Mouse (Mus musculus): ENCODE results near the gene Sfxn4. TPM values are rescaled to one million over a fixed set of nuclear protein-coding genes. Genes with fewer than 3 reads are reported as not detected.

Sfxn4 gene
- total and polyA plus RNA-seq, 2 experiments: 0.11 to 0.55 TPM

DNA sequence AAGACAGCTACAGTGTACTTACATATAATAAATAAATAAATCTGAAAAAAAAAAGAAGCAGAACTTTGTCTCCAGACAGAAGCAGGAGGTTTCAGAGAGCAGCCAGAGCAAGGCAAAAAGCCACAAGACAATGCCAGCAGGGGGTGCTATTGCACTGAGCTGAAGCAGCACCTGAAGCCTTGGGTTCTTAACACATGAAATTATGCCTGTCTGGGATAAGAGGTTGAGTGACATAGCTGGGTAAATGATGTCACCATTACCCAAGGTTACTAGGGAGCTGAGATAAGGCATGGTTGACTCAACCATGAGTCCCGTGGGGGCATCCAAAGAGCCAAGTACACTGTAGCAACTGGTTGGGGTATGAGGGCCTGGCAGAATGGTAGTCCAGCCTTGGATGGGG lies 23.5 kb downstream of the Sfxn4 start:
- peak; percentile 83 for TF ChIP-seq CTCF (IDR thresholded peaks at IDR 0.05; ENCODE audit: low read depth, low read length)
- no peak for TF ChIP-seq POLR2A (IDR thresholded peaks at IDR 0.05; ENCODE audit: extremely low read depth, insufficient read depth, low read length)
- H3K27me3 ChIP-seq (ENCODE audit: control insufficient read depth, insufficient read depth, low read length): no peaks in the 10 kb centered on the region
- peaks cover 35% of the 10 kb centered on the region for H3K36me3 ChIP-seq (ENCODE audit: control insufficient read depth, insufficient read depth, low read length)
- DNase-seq (ENCODE audit: extremely low read depth, low read depth, low spot score): peak; percentile 52
- WGBS: 42% methylated on average over 1 of the region's 1 CpGs
- no peak overlapping the region for H3K4me3 ChIP-seq (ENCODE audit: insufficient read depth, low read depth, low read length)
- H3K79me2 ChIP-seq (ENCODE audit: control insufficient read depth, insufficient read depth, low read length): no peaks in the 10 kb centered on the region
- no peak overlapping the region for H3K27ac ChIP-seq (replicated peaks; ENCODE audit: insufficient read depth, low read depth, low read length)
- no peaks in the 10 kb centered on the region for H3K4me1 ChIP-seq (ENCODE audit: control insufficient read depth, insufficient read depth, low read length)
- H3K9ac ChIP-seq (ENCODE audit: low read depth, low read length): no peak overlapping the region

DNA sequence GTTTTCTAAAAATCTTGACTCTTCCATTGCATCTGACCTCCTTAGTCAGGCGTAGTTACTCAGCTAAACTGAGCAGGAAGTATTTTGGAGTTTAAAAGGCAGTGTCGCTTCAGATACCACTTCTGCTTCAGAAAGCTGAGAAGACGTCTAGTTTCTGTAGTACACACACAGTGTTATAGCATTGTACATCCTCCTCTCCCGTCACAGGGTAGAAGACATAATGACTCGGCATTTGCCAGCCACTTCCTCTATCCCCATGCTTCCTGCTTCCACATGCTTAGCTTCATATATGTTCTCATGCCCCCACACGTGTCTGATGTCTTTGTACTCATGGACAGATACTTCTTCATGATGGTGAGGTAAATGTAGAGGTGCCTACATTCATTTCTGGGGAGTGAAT lies 42.6 kb downstream of the Sfxn4 start:
- TF ChIP-seq CTCF (IDR thresholded peaks at IDR 0.05; ENCODE audit: low read depth, low read length): no peak
- no peak for TF ChIP-seq POLR2A (IDR thresholded peaks at IDR 0.05; ENCODE audit: extremely low read depth, insufficient read depth, low read length)
- H3K27me3 ChIP-seq (ENCODE audit: control insufficient read depth, insufficient read depth, low read length): no peaks in the 10 kb centered on the region
- no peaks in the 10 kb centered on the region for H3K4me1 ChIP-seq (ENCODE audit: control insufficient read depth, insufficient read depth, low read length)
- WGBS: 87% methylated on average over 6 of the region's 6 CpGs
- H3K27ac ChIP-seq (replicated peaks; ENCODE audit: insufficient read depth, low read depth, low read length): no peak overlapping the region
- H3K4me3 ChIP-seq (ENCODE audit: insufficient read depth, low read depth, low read length): no peak overlapping the region
- peaks cover 50% of the 10 kb centered on the region for H3K36me3 ChIP-seq (ENCODE audit: control insufficient read depth, insufficient read depth, low read length)
- no peak overlapping the region for H3K9ac ChIP-seq (ENCODE audit: low read depth, low read length)
- H3K79me2 ChIP-seq (ENCODE audit: control insufficient read depth, insufficient read depth, low read length): no peaks in the 10 kb centered on the region; the same call in 1 of the 2 replicates
- peak; percentile 33 for DNase-seq (ENCODE audit: extremely low read depth, low read depth, low spot score)

DNA sequence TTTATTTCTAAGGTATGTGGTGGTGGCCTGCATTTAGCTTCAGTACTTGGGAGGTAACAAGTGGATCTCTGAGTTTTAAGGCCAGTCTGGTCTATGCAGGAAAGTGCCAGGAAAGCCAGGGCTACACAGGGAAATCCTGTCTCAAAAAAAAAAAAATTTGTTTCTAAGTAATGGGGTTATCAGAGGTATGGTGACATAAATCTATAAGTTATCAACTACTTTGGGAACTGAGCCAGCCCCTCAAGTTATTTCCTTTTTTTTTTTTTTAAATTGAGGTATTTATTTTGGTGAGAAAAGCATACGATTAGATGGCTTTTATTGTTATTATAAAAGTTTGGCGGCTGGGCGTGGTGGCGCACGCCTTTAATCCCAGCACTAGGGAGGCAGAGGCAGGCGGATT lies 48.1 kb downstream of the Sfxn4 start:
- TF ChIP-seq POLR2A (IDR thresholded peaks at IDR 0.05; ENCODE audit: extremely low read depth, insufficient read depth, low read length) (no peak), CTCF (IDR thresholded peaks at IDR 0.05; ENCODE audit: low read depth, low read length) (no peak)
- Histone ChIP-seq H3K4me1 (ENCODE audit: control insufficient read depth, insufficient read depth, low read length) (peaks cover 3% of the 10 kb centered on the region; the same call in 1 of the 2 replicates), H3K4me3 (ENCODE audit: insufficient read depth, low read depth, low read length) (no peak overlapping the region), H3K36me3 (ENCODE audit: control insufficient read depth, insufficient read depth, low read length) (peaks cover 19% of the 10 kb centered on the region), H3K27me3 (ENCODE audit: control insufficient read depth, insufficient read depth, low read length) (no peaks in the 10 kb centered on the region), H3K27ac (replicated peaks; ENCODE audit: insufficient read depth, low read depth, low read length) (no peak overlapping the region), H3K79me2 (ENCODE audit: control insufficient read depth, insufficient read depth, low read length) (peaks cover 3% of the 10 kb centered on the region; the same call in 1 of the 2 replicates), H3K9ac (ENCODE audit: low read depth, low read length) (no peak overlapping the region)
- DNase-seq (ENCODE audit: extremely low read depth, low read depth, low spot score): no peak
- whole genome bisulfite sequencing: 93% methylated on average over 6 of the region's 6 CpGs

DNA sequence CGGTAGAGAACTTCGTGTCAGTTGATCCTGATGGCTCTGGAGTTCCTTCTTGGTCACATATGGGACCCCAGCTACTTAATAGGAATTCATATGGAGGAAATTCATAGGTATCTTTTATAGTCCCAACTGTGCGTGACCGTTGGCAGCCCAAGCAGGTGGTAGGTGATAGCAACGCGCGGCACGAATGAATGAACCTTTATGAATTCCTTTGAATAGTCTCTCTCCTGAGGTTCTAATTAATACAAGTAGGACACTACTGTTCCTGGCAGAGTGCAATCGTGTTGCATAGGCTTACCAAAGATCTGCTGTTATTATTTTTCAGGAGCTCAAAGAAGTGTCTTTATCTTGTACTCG lies 49.3 kb downstream of the Sfxn4 start:
- Histone ChIP-seq H3K27me3 (ENCODE audit: control insufficient read depth, insufficient read depth, low read length) (no peaks in the 10 kb centered on the region), H3K9ac (ENCODE audit: low read depth, low read length) (peak overlapping the region; percentile 64), H3K4me1 (ENCODE audit: control insufficient read depth, insufficient read depth, low read length) (peaks cover 3% of the 10 kb centered on the region; the same call in 1 of the 2 replicates), H3K36me3 (ENCODE audit: control insufficient read depth, insufficient read depth, low read length) (peaks cover 16% of the 10 kb centered on the region), H3K4me3 (ENCODE audit: insufficient read depth, low read depth, low read length) (peak overlapping the region; percentile 92), H3K79me2 (ENCODE audit: control insufficient read depth, insufficient read depth, low read length) (peaks cover 3% of the 10 kb centered on the region; the same call in 1 of the 2 replicates), H3K27ac (replicated peaks; ENCODE audit: insufficient read depth, low read depth, low read length) (peak overlapping the region; percentile 8; the same call in 1 of the 2 replicates)
- TF ChIP-seq POLR2A (IDR thresholded peaks at IDR 0.05; ENCODE audit: extremely low read depth, insufficient read depth, low read length): no peak
- TF ChIP-seq CTCF (IDR thresholded peaks at IDR 0.05; ENCODE audit: low read depth, low read length): no peak
- DNase-seq (ENCODE audit: extremely low read depth, low read depth, low spot score): peak; percentile 14
- WGBS: 8% methylated on average over 10 of the region's 10 CpGs

DNA sequence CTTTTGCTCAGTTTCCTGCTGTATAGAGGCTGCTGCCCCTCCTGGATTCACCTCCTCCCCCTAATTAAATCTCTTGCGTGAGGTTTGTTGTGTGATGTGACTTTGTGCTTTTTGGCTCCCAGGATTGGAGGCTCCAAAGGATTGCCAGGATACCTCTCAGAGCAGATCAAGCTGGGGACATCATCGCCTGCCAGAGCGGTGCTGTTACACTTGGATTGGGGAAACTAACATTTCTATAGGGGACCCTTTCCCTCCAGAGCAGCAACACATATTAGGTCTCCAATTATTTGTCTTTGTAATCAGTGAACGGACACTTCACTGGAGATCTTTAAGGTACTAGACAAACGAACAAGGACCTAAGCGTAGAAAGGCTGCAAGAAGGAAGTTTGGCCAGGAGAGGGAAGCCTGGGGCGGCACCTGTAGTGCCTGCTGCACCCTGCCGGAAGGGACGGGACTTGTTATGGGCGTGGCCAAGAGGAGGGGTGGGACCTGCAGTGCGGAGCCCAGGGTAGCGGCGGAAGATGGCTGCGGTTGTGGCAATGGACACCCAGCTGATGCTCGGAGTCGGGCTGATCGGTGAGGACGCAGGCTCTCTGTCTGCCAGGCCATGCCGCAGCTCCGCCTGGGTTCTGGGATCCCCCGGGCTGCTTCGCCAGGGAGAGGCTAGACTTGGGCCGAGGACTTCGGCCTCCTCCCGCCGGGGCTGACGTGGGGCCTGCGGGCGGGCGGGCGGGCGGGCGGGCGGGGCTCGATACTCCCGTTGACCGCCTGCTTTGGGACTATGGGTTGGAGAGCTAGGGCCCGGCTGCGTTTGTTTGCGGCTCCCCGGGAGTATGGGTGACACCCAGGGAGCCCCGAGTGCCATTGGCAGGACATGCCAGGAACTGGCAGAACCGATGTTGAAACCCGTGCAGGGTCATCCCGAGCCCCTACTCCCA lies 49.9 kb downstream of the Sfxn4 start, which contains the start of gene Fam45a:
Gene Fam45a (plus strand): TSS at position 488 of the 938 bp plus-strand sequence.
- peak; percentile 89 for TF ChIP-seq CTCF (IDR thresholded peaks at IDR 0.05; ENCODE audit: low read depth, low read length)
- peak; percentile 75 for TF ChIP-seq POLR2A (IDR thresholded peaks at IDR 0.05; ENCODE audit: extremely low read depth, insufficient read depth, low read length)
- peak within 1 kb of the TSS; percentile 92 for H3K4me3 ChIP-seq (ENCODE audit: insufficient read depth, low read depth, low read length)
- WGBS: 4% methylated on average over 43 of the region's 45 CpGs
- DNase-seq (ENCODE audit: extremely low read depth, low read depth, low spot score): peak; percentile 86
- H3K79me2 ChIP-seq (ENCODE audit: control insufficient read depth, insufficient read depth, low read length): peaks cover 3% of the 10 kb centered on the region; the same call in 1 of the 2 replicates
- H3K27me3 ChIP-seq (ENCODE audit: control insufficient read depth, insufficient read depth, low read length): no peaks in the 10 kb centered on the region
- H3K36me3 ChIP-seq (ENCODE audit: control insufficient read depth, insufficient read depth, low read length): peaks cover 12% of the 10 kb centered on the region
- H3K4me1 ChIP-seq (ENCODE audit: control insufficient read depth, insufficient read depth, low read length): peaks cover 3% of the 10 kb centered on the region; the same call in 1 of the 2 replicates
- H3K9ac ChIP-seq (ENCODE audit: low read depth, low read length): peak within 1 kb of the TSS; percentile 89
- H3K27ac ChIP-seq (replicated peaks; ENCODE audit: insufficient read depth, low read depth, low read length): peak within 1 kb of the TSS; percentile 68

Measured in liver, adult 2 months (tissue).